Mouse (Mus musculus) hindbrain, embryonic 11.5 days (tissue): Measurements from ENCODE around the gene Ap5b1. TPM values are rescaled to one million over a fixed set of nuclear protein-coding genes. Genes with fewer than 3 reads are reported as not detected.
A peak's percentile ranks its signal among the peaks of the same experiment; 100 is the strongest.

Experiments
- ATAC-seq: fragments of 200-750 bp; cut with Nextera tagmentation; 2 replicates; pipeline ENCODE4 v1.8.0; 2017; ENCODE audit warnings: mild to moderate bottlenecking, moderate TSS enrichment, moderate library complexity; ENCODE audit not compliant: low FRiP score
- DNase-seq: peaks from one replicate; pipeline ENCODE4 v3.0.0-alpha.2; 2015; ENCODE audit warnings: low spot score
- H3K27ac ChIP-seq: fragments of 300-500 bp; sonication (generic); 2 replicates; pipeline ENCODE4 v1.5.1; 2014; ENCODE audit warnings: mild to moderate bottlenecking, low read depth, low read length
- H3K27me3 ChIP-seq: fragments of 300-500 bp; sonication (generic); 2 replicates; pipeline ENCODE4 v1.6.1; 2014; ENCODE audit warnings: mild to moderate bottlenecking, low read length, moderate library complexity, mixed read lengths; ENCODE audit not compliant: control insufficient read depth, insufficient read depth
- H3K36me3 ChIP-seq: fragments of 300-500 bp; sonication (generic); 2 replicates; pipeline ENCODE4 v1.6.1; 2014; ENCODE audit warnings: mild to moderate bottlenecking, low read length, moderate library complexity, mixed read lengths; ENCODE audit not compliant: control insufficient read depth, insufficient read depth
- H3K4me1 ChIP-seq: fragments of 300-500 bp; sonication (generic); replicated peaks from 2 replicates; pipeline ENCODE4 v1.6.1; 2014; ENCODE audit warnings: low read length, mixed read lengths; ENCODE audit not compliant: control insufficient read depth, insufficient read depth
- H3K4me2 ChIP-seq: fragments of 300-500 bp; sonication (generic); replicated peaks from 2 replicates; pipeline ENCODE4 v1.6.1; 2014; ENCODE audit warnings: mild to moderate bottlenecking, low read depth, low read length
- H3K4me3 ChIP-seq: fragments of 300-500 bp; sonication (generic); 2 replicates; pipeline ENCODE4 v1.5.1; 2014; ENCODE audit warnings: low read depth, low read length
- H3K9ac ChIP-seq: fragments of 300-500 bp; sonication (generic); 2 replicates; pipeline ENCODE4 v1.6.1; 2014; ENCODE audit warnings: low read depth, low read length
- H3K9me3 ChIP-seq: fragments of 300-500 bp; sonication (generic); 2 replicates; pipeline ENCODE4 v1.6.1; 2016; ENCODE audit warnings: low read length; ENCODE audit not compliant: control insufficient read depth
- WGBS: fragments of 180-500 bp; shearing (Covaris S2); extraction: QIAGEN DNeasy Blood & Tissue Kit; methylation state at CpG from one replicate; pipeline ENCODE4 v1.1.7; 2014; 5-methylcytosine and 5-hydroxymethylcytosine counted together
- polyA plus RNA-seq: library from polyadenylated mRNA; unstranded; fragments of >200 nt; fragmentation: Nextera tagmentation; extraction: Ambion mirVana; gene quantifications from 2 replicates; pipeline ENCODE4 v1.2.1, GENCODE M21; 2014

Gene Ap5b1
- polyA plus RNA-seq, 1 experiment from 2014 or later = 1.4 TPM

DNA sequence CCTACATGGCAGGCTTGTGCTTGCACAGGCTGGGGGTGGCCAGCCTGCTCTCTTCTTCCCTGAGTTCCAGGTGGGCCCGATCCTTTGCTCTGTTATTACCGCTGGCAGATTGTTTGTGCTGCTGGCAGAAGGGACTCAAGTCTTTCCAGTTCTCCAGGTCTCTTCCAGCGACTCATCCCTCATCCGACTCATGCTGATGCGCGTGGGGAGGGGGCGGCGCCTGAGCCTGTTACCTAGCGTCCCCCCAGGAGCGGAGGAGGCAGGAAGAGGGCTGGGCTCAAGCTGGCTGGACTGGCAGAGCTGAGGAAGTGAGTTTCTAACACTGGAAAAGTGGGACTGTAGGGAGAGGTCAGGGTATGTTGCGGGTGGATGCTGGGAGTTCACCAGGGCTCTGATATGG is 23.8 kb upstream of the Ap5b1 start:
- DNase-seq (no peak), ATAC-seq (no peak)
- Histone ChIP-seq H3K4me3 (no peak overlapping the region), H3K4me2 (no peak overlapping the region), H3K9ac (no peak overlapping the region), H3K27me3 (no peaks in the 10 kb centered on the region), H3K9me3 (no peaks in the 10 kb centered on the region), H3K4me1 (no peaks in the 10 kb centered on the region), H3K27ac (no peak overlapping the region), H3K36me3 (no peaks in the 10 kb centered on the region)
- 46% methylated on average over 11 of the region's 11 CpGs for WGBS

DNA sequence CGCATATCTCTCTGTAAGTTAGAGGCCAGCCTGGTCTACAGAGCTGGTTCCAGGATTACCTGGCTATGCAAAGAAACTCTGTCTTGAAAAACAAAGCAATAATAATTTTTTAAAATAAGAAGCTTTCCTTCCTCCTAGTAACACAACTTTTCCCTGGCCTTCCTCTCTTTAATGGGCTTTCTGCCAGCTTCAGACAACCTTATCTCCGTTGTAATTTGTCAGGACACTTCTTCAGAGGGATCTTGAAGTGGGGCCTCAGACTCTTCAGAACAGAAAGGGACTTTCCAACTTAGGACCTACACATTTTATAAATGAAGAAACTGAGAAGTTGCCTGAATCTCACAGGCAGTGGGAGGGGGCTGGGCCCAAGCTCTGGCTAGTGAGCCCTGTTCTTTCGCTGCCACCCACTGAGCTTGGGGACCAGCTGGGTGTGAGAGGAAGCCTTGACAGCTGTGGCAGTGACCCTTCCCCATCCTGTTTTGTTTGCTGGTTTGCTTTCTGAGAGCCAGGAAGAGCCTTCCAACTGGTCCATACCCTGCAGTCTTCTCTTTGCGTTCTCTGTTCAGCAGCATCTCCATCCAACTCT is 20.3 kb upstream of the Ap5b1 start:
- H3K4me1 ChIP-seq = no peaks in the 10 kb centered on the region
- DNase-seq (no peak), ATAC-seq (no peak)
- H3K36me3 ChIP-seq = no peaks in the 10 kb centered on the region
- H3K4me2 ChIP-seq = no peak overlapping the region
- no peaks in the 10 kb centered on the region for H3K27me3 ChIP-seq
- no peak overlapping the region for H3K27ac ChIP-seq
- WGBS = 80% methylated on average over 4 of the region's 4 CpGs
- no peak overlapping the region for H3K4me3 ChIP-seq
- no peaks in the 10 kb centered on the region for H3K9me3 ChIP-seq
- H3K9ac ChIP-seq = no peak overlapping the region

DNA sequence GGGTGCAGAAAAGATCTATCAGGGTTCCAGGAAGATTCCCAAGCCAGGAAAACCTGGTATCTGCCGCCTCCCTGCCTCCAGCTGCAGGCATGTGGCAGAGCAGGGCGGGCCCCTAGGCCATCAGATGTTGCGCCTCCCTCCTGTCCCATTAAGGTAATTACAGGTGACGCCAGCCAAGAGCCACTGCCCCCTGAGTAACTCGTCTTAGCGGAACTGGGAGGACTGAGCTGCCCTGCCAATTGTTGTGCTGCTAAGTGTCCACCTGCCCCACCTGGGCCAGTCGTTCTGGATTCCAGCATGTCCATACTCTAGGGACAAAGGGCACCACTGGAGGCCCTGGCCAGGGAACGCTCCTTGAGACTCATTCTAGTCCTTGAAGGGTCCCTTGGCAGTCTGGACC is 14.0 kb upstream of the Ap5b1 start:
- Histone ChIP-seq H3K27me3 (peaks cover 21% of the 10 kb centered on the region), H3K9ac (no peak overlapping the region), H3K4me1 (no peaks in the 10 kb centered on the region), H3K27ac (no peak overlapping the region), H3K36me3 (no peaks in the 10 kb centered on the region), H3K9me3 (no peaks in the 10 kb centered on the region), H3K4me2 (no peak overlapping the region), H3K4me3 (no peak overlapping the region)
- DNase-seq = no peak
- no peak for ATAC-seq
- WGBS = 63% methylated on average over 8 of the region's 8 CpGs

DNA sequence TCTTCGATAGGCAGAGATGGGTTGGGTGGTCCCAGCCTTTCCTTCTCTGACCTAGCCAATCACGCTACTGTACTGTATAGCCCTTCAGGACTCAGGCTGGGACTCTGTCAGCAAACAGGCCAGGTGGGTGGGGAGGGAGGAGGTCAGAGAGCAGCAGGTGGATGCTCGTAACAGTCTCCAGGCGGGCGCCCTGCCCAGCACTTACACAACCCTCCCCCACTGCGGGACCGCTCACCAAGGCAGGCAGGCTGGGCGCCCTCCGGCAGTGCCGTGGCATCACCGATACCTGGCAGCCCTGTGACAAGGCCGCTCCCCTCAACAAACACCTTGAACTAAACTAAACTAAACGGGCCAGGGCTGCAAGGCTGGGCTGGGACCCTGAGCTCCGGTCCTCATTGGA is 13.6 kb upstream of the Ap5b1 start:
- ATAC-seq = no peak
- H3K27me3 ChIP-seq = peaks cover 25% of the 10 kb centered on the region
- 79% methylated on average over 14 of the region's 14 CpGs for WGBS
- H3K9me3 ChIP-seq = no peaks in the 10 kb centered on the region
- DNase-seq = no peak
- no peak overlapping the region for H3K9ac ChIP-seq
- no peaks in the 10 kb centered on the region for H3K36me3 ChIP-seq
- H3K27ac ChIP-seq = no peak overlapping the region
- H3K4me1 ChIP-seq = no peaks in the 10 kb centered on the region
- no peak overlapping the region for H3K4me2 ChIP-seq
- H3K4me3 ChIP-seq = no peak overlapping the region

DNA sequence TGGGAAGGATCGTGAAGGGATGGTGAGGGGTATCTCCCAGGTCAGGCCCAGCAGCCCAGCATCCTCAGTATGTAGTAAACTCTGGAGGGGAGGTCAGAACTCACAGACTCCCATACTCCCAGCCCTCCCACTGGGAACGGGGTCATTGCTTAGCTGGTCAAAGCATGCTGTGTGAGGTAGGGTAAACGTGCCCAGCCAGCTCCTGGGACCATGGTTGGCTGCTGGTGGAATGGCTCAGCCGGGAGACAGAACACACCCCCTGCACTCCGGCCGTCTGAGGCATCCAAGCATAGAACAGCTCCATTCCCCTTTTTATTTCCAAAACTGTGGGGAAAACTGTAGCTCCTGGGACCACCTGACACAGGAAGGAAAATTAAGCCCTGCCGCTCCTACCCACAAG is 9.7 kb upstream of the Ap5b1 start:
- WGBS = 47% methylated on average over 7 of the region's 7 CpGs
- ATAC-seq = no peak
- DNase-seq = no peak
- Histone ChIP-seq H3K27me3 (peaks cover 64% of the 10 kb centered on the region), H3K36me3 (no peaks in the 10 kb centered on the region), H3K4me1 (0 out of 2 replicates have a peak, but pooled peaks cover 5% of the 10 kb centered on the region), H3K27ac (no peak overlapping the region), H3K4me2 (no peak overlapping the region), H3K4me3 (no peak overlapping the region), H3K9ac (no peak overlapping the region), H3K9me3 (no peaks in the 10 kb centered on the region)

DNA sequence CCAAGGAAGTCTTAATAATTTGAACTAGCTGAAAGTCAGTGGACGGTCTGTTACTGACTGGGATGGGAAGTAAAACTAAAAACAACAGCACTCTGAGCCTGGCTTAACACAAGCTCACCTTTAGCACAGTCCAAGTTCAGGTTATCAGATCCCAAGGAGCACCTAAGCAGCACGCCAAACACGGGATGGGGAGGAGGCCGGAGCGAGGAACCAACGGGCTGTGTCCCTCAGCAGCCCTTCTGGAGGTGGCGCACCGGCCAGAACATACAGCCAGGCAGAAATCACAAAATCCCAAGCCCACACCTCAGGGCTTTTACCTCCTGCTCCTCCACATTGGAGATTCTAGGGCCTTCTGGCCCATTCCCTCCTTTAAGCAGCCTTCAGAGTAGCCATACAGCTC is 9.1 kb upstream of the Ap5b1 start:
- WGBS = 63% methylated on average over 8 of the region's 8 CpGs
- Histone ChIP-seq H3K4me1 (0 out of 2 replicates have a peak, but pooled peaks cover 5% of the 10 kb centered on the region), H3K36me3 (no peaks in the 10 kb centered on the region), H3K9me3 (no peaks in the 10 kb centered on the region), H3K27ac (no peak overlapping the region), H3K4me2 (no peak overlapping the region), H3K9ac (no peak overlapping the region), H3K4me3 (no peak overlapping the region), H3K27me3 (peaks cover 66% of the 10 kb centered on the region)
- DNase-seq (no peak), ATAC-seq (no peak)

DNA sequence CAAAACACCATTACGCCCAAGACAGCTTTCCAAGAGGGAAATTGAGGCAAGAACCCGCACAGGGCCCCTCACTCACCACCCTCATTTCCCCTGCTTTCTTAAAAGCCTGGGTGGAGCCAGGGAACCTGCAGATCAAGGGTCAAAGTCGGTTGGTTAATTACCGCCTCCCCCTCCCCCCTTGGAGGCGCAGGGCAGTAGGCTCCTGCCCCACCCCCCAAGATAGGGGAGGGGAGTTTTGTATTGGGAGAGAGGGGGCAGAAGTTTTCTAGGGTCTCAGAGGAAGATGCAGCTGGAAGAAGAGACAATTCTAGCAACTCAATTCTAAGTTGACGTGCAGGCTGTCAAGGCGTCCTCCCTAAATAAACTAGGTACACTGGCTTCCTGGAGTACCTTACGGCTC is 8.6 kb upstream of the Ap5b1 start:
- H3K27ac ChIP-seq = no peak overlapping the region
- no peak overlapping the region for H3K4me3 ChIP-seq
- WGBS = 19% methylated on average over 8 of the region's 8 CpGs
- 0 out of 2 replicates have a peak, but pooled peaks cover 5% of the 10 kb centered on the region for H3K4me1 ChIP-seq
- H3K4me2 ChIP-seq = no peak overlapping the region
- peaks cover 68% of the 10 kb centered on the region for H3K27me3 ChIP-seq
- ATAC-seq (no peak), DNase-seq (no peak)
- no peaks in the 10 kb centered on the region for H3K36me3 ChIP-seq
- no peak overlapping the region for H3K9ac ChIP-seq
- no peaks in the 10 kb centered on the region for H3K9me3 ChIP-seq

DNA sequence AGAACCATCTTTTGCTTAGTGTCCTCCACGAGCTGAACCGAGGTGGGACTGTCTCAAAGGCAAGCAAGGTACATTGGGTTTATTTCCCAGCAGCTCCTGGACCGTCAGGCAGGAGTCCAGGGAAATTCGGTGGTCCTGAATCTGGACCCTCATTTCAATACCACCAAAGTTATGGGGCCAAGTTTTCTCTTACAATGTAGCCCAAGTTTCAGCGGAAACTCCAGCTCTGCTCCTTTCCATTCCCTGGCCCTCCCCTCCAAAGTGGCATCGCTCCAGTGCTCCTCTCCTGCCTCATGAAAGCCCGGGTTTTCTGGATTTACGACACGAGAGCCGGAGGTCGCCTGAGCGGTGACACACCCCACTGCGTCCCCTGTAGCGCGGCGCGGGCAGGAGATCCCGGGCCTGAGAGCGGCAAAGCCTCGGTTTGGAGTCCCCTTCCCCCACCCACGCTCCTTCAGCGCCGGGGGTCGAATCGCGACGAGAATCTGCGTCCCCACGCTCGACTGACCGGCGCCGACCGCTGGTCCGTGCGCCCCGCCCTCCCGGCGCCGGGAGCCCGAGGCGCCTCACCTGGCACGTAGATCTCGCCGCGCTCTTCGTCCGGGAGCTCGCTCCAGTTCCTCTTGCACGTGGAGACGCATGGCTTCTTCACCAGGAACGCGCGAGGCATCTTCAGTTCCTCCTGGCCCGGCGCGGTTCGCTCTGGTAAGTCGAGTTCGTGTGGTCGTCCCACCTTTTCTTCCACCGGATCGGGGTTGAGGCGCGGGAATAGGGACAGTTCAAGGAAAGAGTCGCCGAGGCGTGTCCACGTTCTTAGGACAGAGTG is 8.0 kb upstream of the Ap5b1 start:
- H3K9me3 ChIP-seq = no peaks in the 10 kb centered on the region
- H3K36me3 ChIP-seq = no peaks in the 10 kb centered on the region
- H3K4me1 ChIP-seq = 0 out of 2 replicates have a peak, but pooled peaks cover 5% of the 10 kb centered on the region
- H3K4me3 ChIP-seq = peak overlapping the region; percentile 23
- no peak overlapping the region for H3K9ac ChIP-seq
- H3K4me2 ChIP-seq = peak overlapping the region; percentile 46
- peaks cover 72% of the 10 kb centered on the region for H3K27me3 ChIP-seq
- ATAC-seq (no peak), DNase-seq (peak; percentile 44)
- under 1% methylated on average over 69 of the region's 69 CpGs for WGBS
- no peak overlapping the region for H3K27ac ChIP-seq
